Mouse (Mus musculus): Measurements from ENCODE around the gene Jagn1. TPM values are rescaled to one million over a fixed set of nuclear protein-coding genes. Genes with fewer than 3 reads are reported as not detected.

The Jagn1 gene
- polyA plus RNA-seq, 1 experiment from 2014 or later, result 56.0 TPM

Small RNA genes lying within 50 kb of the gene (microRNA-seq; reads per million reads assigned to microRNA genes)
- gene Gm24387, result not detected

Other genes starting within 250 kb of the Jagn1 start
- gene Lhfpl4, start 247.2 kb upstream of the Jagn1 start, polyA plus RNA-seq (2016; fragmentation: Nextera tagmentation; extraction: Ambion mirVana), result 0.44 and 0.70 TPM in 2 replicates
- gene Mtmr14, start 204.7 kb upstream of the Jagn1 start, polyA plus RNA-seq (2016; fragmentation: Nextera tagmentation; extraction: Ambion mirVana), result 24.8 and 26.5 TPM in 2 replicates
- 0.02 TPM in 1 of 2 replicates, not detected in the other for gene Cpne9, start 160.3 kb upstream of the Jagn1 start, polyA plus RNA-seq (2016; fragmentation: Nextera tagmentation; extraction: Ambion mirVana)
- 15.8 and 16.0 TPM in 2 replicates for gene Brpf1, start 135.4 kb upstream of the Jagn1 start, polyA plus RNA-seq (2016; fragmentation: Nextera tagmentation; extraction: Ambion mirVana)
- 8.7 and 9.1 TPM in 2 replicates for gene Ogg1, start 115.6 kb upstream of the Jagn1 start, polyA plus RNA-seq (2016; fragmentation: Nextera tagmentation; extraction: Ambion mirVana)
- gene Camk1, start 98.6 kb upstream of the Jagn1 start, polyA plus RNA-seq (2016; fragmentation: Nextera tagmentation; extraction: Ambion mirVana), result 31.5 TPM in 2 replicates
- 29.2 and 33.3 TPM in 2 replicates for gene Tada3, start 64.7 kb upstream of the Jagn1 start, polyA plus RNA-seq (2016; fragmentation: Nextera tagmentation; extraction: Ambion mirVana)
- 275 and 294 TPM in 2 replicates for gene Arpc4, start 64.5 kb upstream of the Jagn1 start, polyA plus RNA-seq (2016; fragmentation: Nextera tagmentation; extraction: Ambion mirVana)
- 1.1 and 1.3 TPM in 2 replicates for gene Ttll3, start 53.3 kb upstream of the Jagn1 start, polyA plus RNA-seq (2016; fragmentation: Nextera tagmentation; extraction: Ambion mirVana)
- gene Rpusd3, start 23.2 kb upstream of the Jagn1 start, polyA plus RNA-seq (2016; fragmentation: Nextera tagmentation; extraction: Ambion mirVana), result 19.8 and 22.2 TPM in 2 replicates
- gene Cidec, start 6.8 kb upstream of the Jagn1 start, polyA plus RNA-seq (2016; fragmentation: Nextera tagmentation; extraction: Ambion mirVana), result not detected in 2 replicates
- 0.36 and 0.41 TPM in 2 replicates for gene Il17re, start 15.9 kb downstream of the Jagn1 start, polyA plus RNA-seq (2016; fragmentation: Nextera tagmentation; extraction: Ambion mirVana)
- gene Il17rc, start 28.9 kb downstream of the Jagn1 start, polyA plus RNA-seq (2016; fragmentation: Nextera tagmentation; extraction: Ambion mirVana), result 4.7 and 5.1 TPM in 2 replicates
- gene Creld1, start 40.7 kb downstream of the Jagn1 start, polyA plus RNA-seq (2016; fragmentation: Nextera tagmentation; extraction: Ambion mirVana), result 9.6 and 10.9 TPM in 2 replicates
- 0.08 and 0.11 TPM in 2 replicates for gene Prrt3, start 59.4 kb downstream of the Jagn1 start, polyA plus RNA-seq (2016; fragmentation: Nextera tagmentation; extraction: Ambion mirVana)
- 55.8 and 56.5 TPM in 2 replicates for gene Emc3, start 89.1 kb downstream of the Jagn1 start, polyA plus RNA-seq (2016; fragmentation: Nextera tagmentation; extraction: Ambion mirVana)
- 13.8 and 16.4 TPM in 2 replicates for gene Fancd2, start 89.1 kb downstream of the Jagn1 start, polyA plus RNA-seq (2016; fragmentation: Nextera tagmentation; extraction: Ambion mirVana)
- 0.10 and 0.11 TPM in 2 replicates for gene Fancd2os, start 158.1 kb downstream of the Jagn1 start, polyA plus RNA-seq (2016; fragmentation: Nextera tagmentation; extraction: Ambion mirVana)
- 106 and 109 TPM in 2 replicates for gene Brk1, start 162.2 kb downstream of the Jagn1 start, polyA plus RNA-seq (2016; fragmentation: Nextera tagmentation; extraction: Ambion mirVana)
- gene Vhl, start 181.4 kb downstream of the Jagn1 start, polyA plus RNA-seq (2016; fragmentation: Nextera tagmentation; extraction: Ambion mirVana), result 13.9 and 14.8 TPM in 2 replicates
- gene Irak2, start 195.9 kb downstream of the Jagn1 start, polyA plus RNA-seq (2016; fragmentation: Nextera tagmentation; extraction: Ambion mirVana), result 17.2 and 17.9 TPM in 2 replicates